Mouse (Mus musculus): ENCODE results near the gene Bcar3.

The Bcar3 gene

GRCm38 (mm10) chr3:122336030-122336429 lies 42.1 kb downstream of the Bcar3 start:
- no peak for DNase-seq (ENCODE audit: low spot score in 2 of 2)

GRCm38 (mm10) chr3:122337992-122338391 lies 44.1 kb downstream of the Bcar3 start:
- no peak for DNase-seq (ENCODE audit: low spot score in 2 of 2)

DNA sequence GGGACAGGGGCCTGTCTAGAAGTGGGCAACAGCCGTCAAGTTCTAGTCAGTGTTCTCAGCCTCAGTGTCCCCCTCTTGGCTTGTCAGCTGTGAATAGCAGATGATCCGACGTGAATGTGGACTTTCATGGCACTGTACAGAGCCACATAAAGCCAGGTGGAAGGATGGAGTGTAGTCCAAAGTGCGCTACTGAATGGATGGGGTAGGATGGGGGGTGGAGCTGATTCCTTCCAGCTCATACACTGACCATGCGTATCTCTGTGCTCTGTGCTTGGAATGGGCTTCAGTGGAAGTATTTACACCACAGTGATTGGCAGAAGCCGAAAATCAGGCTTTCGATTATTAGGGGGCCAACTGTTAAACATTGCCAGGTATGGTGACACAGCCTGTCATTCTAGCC lies 45.0 kb downstream of the Bcar3 start:
- no peak for DNase-seq (ENCODE audit: low spot score in 2 of 2)

- no peak for DNase-seq (ENCODE audit: low spot score in 2 of 2)
Measured at GRCm38 (mm10) chr3:122340135-122341068, 46.5 kb downstream of the Bcar3 start.

GRCm38 (mm10) chr3:122343437-122343853 lies 49.5 kb downstream of the Bcar3 start:
- DNase-seq (ENCODE audit: low spot score in 2 of 2): peak; percentile 43 to 48

- no peak for DNase-seq (ENCODE audit: low spot score in 2 of 2)
Measured at GRCm38 (mm10) chr3:122344350-122344749, 50.4 kb downstream of the Bcar3 start.

DNA sequence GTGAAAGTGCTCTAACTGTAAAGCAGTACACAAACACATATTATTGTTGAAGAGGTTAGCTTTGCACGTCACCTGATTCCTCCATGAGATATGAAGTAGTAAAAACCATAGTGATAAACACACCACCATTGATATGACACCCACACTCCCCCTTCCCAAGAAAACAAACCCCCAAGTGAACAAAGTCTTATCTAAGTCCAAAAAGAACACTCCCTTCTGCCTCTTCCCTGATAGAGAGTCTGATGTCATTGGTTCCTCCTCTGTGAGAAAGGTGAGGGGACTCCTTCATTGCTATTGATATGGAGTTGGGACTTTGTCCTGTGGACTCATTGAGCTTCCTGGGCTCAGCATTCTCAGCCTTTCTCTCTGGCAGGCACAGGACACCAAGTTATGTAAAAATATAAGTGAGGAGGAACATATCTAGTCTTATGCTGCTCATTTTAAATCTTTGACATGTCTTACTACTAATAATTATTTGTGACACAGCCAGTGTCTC lies 52.1 kb downstream of the Bcar3 start:
- DNase-seq (ENCODE audit: low spot score in 2 of 2): no peak

GRCm38 (mm10) chr3:122346600-122346999 lies 52.7 kb downstream of the Bcar3 start:
- DNase-seq (ENCODE audit: low spot score in 2 of 2): no peak

GRCm38 (mm10) chr3:122348677-122349076 lies 54.7 kb downstream of the Bcar3 start:
- no peak for DNase-seq (ENCODE audit: low spot score in 2 of 2)

DNA sequence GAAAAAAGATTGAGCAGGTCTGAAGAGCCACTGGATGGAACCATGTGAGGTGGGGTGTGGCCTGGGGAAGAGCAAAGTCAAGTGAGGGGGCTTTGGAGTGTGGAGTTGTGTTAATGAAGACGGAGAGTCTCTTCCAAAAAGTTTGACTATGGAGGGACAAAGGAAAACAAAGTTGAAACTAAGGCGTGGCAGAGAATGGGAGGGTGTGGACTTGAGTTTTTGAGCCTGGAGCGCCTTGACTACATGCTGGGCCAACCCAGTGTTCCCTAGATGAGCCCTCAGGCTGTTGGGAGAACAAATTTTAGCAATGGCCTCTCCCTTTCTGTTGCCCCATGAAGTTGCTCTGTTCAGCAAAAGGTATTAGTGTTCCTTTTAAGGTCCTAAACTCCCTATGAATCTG lies 58.9 kb downstream of the Bcar3 start:
- DNase-seq (ENCODE audit: low spot score in 2 of 2): no peak

DNA sequence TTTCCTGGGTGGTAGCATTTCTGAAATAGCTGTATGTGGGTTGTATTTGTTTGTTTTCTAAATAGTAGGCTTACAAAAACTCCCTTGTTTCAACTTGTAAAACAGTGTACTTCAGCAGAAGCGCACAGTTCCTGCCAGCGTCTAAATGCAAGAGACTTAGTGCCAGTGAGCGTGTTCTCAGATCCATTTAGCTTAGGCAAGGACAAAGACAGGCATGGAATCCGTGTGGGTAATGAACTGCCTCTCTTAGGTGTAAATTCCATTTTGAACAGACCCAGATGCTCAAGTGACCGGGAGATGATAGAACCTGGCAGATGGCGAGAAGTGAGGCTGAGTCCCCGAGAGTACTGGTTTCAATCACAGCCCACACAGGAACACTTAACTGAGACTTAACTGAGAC lies 65.5 kb downstream of the Bcar3 start:
- DNase-seq (ENCODE audit: low spot score in 2 of 2): peak in 1 of 2 experiments; percentile 26

DNA sequence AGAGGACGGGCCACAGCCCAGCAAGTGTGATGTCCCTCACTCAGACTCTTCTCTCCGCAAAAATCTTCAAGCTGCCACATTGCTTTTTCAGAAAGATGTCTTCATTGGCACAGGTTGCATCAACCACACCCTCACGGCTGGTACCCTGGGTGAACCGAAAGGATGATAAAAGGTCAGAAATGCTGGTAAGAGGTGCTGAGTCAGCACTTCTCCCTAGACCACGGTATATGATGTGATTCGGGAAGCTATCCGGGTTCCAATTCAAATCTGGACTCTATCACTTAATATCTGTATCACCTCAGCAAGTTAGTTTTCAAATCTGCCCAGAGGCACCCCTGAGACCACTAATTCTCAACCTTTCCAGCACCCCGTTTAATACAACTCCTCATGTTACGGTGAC lies 66.0 kb downstream of the Bcar3 start:
- DNase-seq (ENCODE audit: low spot score in 2 of 2): no peak

DNA sequence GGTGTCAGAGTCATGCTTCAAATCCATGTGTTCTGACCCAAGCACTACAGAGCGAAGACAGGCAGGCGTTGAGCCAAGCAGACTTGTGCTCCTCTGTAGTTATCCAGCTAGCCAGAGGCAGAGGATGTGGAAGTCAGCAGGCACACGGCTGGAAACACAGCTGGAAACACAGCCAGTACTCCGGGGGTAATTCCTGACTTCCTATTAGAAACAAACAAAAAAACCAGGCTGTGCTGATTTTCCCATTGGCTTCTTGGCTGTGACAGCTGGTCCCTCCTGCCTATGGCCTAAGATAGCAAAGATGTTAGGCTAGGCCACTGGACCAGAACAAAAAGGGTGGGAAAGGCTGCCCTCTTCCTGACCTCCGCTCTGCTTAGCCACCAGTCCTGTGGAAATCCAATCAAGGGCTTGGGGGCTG lies 66.8 kb downstream of the Bcar3 start:
- no peak for DNase-seq (ENCODE audit: low spot score in 2 of 2)

- no peak for DNase-seq (ENCODE audit: low spot score in 2 of 2)
Measured at GRCm38 (mm10) chr3:122362719-122363118, 68.8 kb downstream of the Bcar3 start.

- no peak for DNase-seq (ENCODE audit: low spot score in 2 of 2)
Measured at GRCm38 (mm10) chr3:122364565-122364964, 70.6 kb downstream of the Bcar3 start.

- DNase-seq (ENCODE audit: low spot score in 2 of 2): no peak
Measured at GRCm38 (mm10) chr3:122365326-122365725, 71.4 kb downstream of the Bcar3 start.

GRCm38 (mm10) chr3:122371646-122372341 lies 77.9 kb downstream of the Bcar3 start:
- no peak for DNase-seq (ENCODE audit: low spot score in 2 of 2)

GRCm38 (mm10) chr3:122372617-122373016 lies 78.7 kb downstream of the Bcar3 start:
- DNase-seq (ENCODE audit: low spot score in 2 of 2): no peak

- no peak for DNase-seq (ENCODE audit: low spot score in 2 of 2)
Measured at GRCm38 (mm10) chr3:122376011-122376410, 82.1 kb downstream of the Bcar3 start.

GRCm38 (mm10) chr3:122376412-122376831 lies 82.5 kb downstream of the Bcar3 start:
- no peak for DNase-seq (ENCODE audit: low spot score in 2 of 2)

GRCm38 (mm10) chr3:122376841-122377464 lies 83.0 kb downstream of the Bcar3 start:
- no peak for DNase-seq (ENCODE audit: low spot score in 2 of 2)

DNA sequence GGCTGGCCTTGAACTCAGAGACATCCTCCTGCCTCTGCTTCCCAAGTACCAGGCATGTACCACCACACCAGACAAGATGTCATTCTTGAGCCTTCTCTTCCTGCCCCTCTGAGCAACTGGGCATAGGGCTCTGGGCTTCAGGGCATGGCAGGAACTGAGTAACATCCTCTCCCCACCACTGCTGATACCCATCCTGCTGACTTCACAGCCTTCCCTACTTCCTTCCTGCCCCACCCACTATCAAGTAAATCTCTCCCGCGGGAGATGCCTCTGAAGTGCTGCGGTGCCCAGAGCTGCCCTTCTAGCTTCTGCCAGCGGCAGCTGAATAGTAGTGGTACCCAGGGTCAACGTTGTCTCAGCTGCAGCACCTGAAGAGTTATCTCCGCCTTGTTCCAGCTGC lies 84.7 kb downstream of the Bcar3 start:
- no peak for DNase-seq (ENCODE audit: low spot score in 2 of 2)

All from right cerebral cortex, adult 2 months (tissue).